Mouse (Mus musculus) embryonic fibroblast, embryonic 13.5 days (primary cell): ENCODE results near the gene Gm42906. TPM values are rescaled to one million over a fixed set of nuclear protein-coding genes. Genes with fewer than 3 reads are reported as not detected.

Source experiments
- H3K27ac ChIP-seq: 2 replicates; pipeline ENCODE4 v1.5.1; 2012; ENCODE audit warnings: low read length, control low read depth, inconsistent platforms; ENCODE audit not compliant: insufficient read depth
- H3K4me1 ChIP-seq: 2 replicates; pipeline ENCODE4 v1.6.1; 2011; ENCODE audit warnings: low read length; ENCODE audit not compliant: control insufficient read depth, insufficient read depth
- H3K4me3 ChIP-seq: 2 replicates; pipeline ENCODE4 v1.5.1; 2011; ENCODE audit warnings: mild to moderate bottlenecking, control low read depth, low read length; ENCODE audit not compliant: insufficient read depth
- CTCF ChIP-seq: IDR thresholded peaks from 2 replicates; pipeline ENCODE4 v1.5.1; 2011; ENCODE audit warnings: mild to moderate bottlenecking, control low read depth, low read length, moderate library complexity, borderline replicate concordance; ENCODE audit not compliant: insufficient read depth
- POLR2A ChIP-seq: IDR thresholded peaks from 2 replicates; pipeline ENCODE4 v1.6.1; 2011; ENCODE audit warnings: low read depth, mild to moderate bottlenecking, control low read depth, low read length, moderate library complexity
- polyA plus RNA-seq: library from polyadenylated mRNA; stranded (reverse); fragments of >200 nt; gene quantifications from 2 replicates; pipeline ENCODE4 v1.2.4, GENCODE M21; 2011; ENCODE audit warnings: low read depth; ENCODE audit not compliant: missing spikeins, insufficient read length

Gene Gm42906
- polyA plus RNA-seq, 1 experiment = not detected

DNA sequence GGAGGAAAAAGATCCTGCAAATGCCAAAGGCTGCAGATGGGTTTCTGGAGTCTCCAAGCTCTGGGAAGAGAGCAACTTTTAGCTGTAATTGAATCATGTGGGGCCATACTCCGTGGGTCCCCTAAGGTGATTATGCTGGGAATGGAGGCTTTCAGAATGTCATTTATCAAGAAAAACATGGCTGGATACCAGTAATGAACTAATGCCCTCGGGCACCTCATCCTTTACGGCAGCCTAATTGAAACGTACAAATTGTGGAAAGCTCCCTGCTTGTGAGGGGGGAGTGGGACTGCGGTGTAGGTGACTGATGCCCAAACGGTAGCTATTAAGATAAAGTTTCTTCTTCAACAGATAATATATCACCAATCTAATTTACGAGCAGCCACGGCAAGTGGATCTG lies 278.5 kb downstream of the Gm42906 start:
- TF ChIP-seq CTCF (no peak), POLR2A (no peak)
- no peak overlapping the region for H3K4me3 ChIP-seq
- H3K4me1 ChIP-seq = no peaks in the 10 kb centered on the region; the same call in 1 of the 2 replicates
- H3K27ac ChIP-seq = no peak overlapping the region

DNA sequence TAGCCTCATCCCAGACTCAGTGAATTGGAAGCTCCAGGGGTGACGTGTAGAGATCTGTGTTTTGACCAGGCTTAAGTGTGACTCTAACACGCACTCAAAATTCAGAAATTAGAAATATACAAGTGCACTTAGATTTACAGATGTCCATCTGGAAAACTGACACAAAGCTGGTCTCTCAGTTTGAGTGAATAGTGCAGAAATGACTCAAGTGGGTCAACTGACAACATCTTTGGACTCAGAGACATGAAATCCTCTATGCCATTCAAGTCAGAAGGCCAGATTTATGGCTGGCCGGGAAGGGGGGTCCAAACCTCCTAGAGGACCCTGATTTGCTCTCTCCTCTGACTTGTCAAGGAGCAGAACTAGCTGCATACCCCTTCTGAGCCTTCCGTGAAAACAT lies 279.9 kb downstream of the Gm42906 start:
- H3K4me1 ChIP-seq = peaks cover 8% of the 10 kb centered on the region
- TF ChIP-seq POLR2A (no peak), CTCF (no peak)
- no peak overlapping the region for H3K27ac ChIP-seq
- H3K4me3 ChIP-seq = no peak overlapping the region

GRCm38 (mm10) chr5:151145807-151146206 lies 282.2 kb downstream of the Gm42906 start:
- Histone ChIP-seq H3K4me3 (no peak overlapping the region), H3K27ac (no peak overlapping the region), H3K4me1 (peaks cover 19% of the 10 kb centered on the region)
- TF ChIP-seq CTCF (no peak), POLR2A (no peak)

- TF ChIP-seq POLR2A = no peak
- Histone ChIP-seq H3K27ac (no peak overlapping the region), H3K4me3 (no peak overlapping the region), H3K4me1 (peaks cover 19% of the 10 kb centered on the region)
Observed at GRCm38 (mm10) chr5:151143955-151144354, 284.0 kb downstream of the Gm42906 start.

DNA sequence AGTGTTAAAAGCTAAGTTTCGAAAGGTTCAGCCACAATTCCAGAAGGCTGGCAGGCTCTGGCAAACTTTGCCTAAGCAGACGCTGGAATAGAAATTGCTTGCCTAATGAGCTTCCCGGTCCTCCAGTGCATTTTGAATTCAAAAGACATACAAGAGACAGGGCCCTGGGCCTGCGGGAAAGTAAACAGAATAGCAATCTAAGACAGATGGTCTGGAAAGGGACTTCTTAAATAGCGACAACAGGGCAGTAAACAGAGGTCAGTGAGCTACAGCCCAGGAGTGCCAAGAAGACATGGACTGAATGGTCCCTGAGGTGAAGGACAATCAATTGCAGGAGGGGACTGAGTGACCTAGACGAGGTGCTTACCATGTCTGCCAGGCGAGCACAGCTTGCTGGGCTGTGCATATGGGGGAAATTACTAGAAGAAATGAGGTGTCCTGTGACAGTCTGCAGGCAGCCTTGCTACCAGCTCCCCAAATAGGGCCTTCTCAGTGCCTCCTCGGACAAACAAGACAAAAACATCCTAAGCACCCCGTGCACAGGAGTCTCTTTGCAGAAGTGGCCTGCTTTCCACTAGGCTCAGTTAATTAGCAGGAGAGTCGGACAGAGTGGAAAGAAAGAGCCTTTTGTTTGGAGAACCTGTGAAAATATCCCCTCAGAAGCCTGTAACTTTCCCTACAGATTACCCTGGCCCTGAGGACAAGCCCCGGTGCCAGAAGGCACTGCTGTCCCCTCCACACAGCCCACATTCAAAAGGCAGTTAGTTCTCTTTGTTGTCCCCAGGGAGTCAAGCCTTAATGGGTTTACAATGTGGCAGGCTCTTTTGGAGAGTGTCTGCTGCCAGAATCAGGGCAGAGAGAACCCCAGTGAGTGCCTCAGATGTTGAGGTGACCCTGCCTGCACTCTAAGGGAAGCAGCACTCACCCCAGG lies 285.0 kb downstream of the Gm42906 start:
- TF ChIP-seq CTCF (no peak), POLR2A (no peak)
- Histone ChIP-seq H3K27ac (peak overlapping the region; percentile 49), H3K4me3 (no peak overlapping the region), H3K4me1 (peaks cover 19% of the 10 kb centered on the region)

DNA sequence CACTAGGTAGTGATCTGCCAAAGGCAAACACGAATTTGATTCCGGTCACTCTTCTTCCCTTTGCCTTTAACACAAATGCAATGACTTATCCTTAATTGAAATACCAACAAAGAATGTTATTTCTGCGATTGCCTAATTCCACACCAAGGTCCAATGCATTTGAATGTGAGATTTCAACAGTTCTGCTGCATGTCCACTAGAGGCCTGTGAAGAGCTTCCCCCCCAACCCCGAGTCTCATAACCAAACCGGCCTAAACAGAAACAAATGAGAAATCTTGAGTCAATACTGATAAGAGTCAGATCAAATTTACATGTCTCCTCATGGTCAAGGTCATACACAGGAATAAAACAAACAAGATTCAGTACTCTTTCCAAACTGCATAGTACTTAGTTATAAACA lies 285.7 kb downstream of the Gm42906 start:
- Histone ChIP-seq H3K27ac (peak overlapping the region; percentile 49; the same call in 1 of the 2 replicates), H3K4me1 (peaks cover 19% of the 10 kb centered on the region), H3K4me3 (no peak overlapping the region)
- no peak for TF ChIP-seq CTCF
- TF ChIP-seq POLR2A = no peak

GRCm38 (mm10) chr5:151137901-151138300 lies 290.1 kb downstream of the Gm42906 start:
- peaks cover 19% of the 10 kb centered on the region for H3K4me1 ChIP-seq

DNA sequence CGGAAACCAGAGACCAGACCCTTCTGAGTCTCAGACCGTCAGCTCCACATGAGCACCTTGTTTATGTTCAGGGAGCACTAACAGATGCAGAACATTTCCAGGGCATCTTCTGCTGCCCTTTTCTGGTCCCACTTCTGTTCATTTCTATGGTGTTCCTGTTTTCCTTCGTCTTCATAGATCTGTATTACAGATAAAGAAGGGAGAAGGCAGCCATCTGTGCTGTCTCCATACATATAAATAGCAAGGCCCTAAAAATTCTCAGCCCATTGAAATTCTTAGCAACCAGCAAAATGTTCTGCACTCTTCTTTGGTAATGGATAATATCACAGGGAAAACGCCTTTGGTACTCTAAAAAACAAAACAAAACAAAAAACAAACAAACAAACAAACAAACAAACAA lies 290.7 kb downstream of the Gm42906 start:
- no peak for TF ChIP-seq POLR2A
- TF ChIP-seq CTCF = no peak
- H3K27ac ChIP-seq = no peak overlapping the region
- H3K4me3 ChIP-seq = no peak overlapping the region
- peaks cover 15% of the 10 kb centered on the region for H3K4me1 ChIP-seq

More at GRCm38 (mm10) chr5:151137901-151138300, 290.1 kb downstream of the Gm42906 start:
- no peak overlapping the region for H3K27ac ChIP-seq
- TF ChIP-seq POLR2A = no peak
- no peak for TF ChIP-seq CTCF
- H3K4me3 ChIP-seq = no peak overlapping the region

- peaks cover 10% of the 10 kb centered on the region for H3K4me1 ChIP-seq
- H3K27ac ChIP-seq = no peak overlapping the region
- H3K4me3 ChIP-seq = no peak overlapping the region
- TF ChIP-seq CTCF (no peak), POLR2A (no peak)
Observed at GRCm38 (mm10) chr5:151135965-151136364, 292.0 kb downstream of the Gm42906 start.

DNA sequence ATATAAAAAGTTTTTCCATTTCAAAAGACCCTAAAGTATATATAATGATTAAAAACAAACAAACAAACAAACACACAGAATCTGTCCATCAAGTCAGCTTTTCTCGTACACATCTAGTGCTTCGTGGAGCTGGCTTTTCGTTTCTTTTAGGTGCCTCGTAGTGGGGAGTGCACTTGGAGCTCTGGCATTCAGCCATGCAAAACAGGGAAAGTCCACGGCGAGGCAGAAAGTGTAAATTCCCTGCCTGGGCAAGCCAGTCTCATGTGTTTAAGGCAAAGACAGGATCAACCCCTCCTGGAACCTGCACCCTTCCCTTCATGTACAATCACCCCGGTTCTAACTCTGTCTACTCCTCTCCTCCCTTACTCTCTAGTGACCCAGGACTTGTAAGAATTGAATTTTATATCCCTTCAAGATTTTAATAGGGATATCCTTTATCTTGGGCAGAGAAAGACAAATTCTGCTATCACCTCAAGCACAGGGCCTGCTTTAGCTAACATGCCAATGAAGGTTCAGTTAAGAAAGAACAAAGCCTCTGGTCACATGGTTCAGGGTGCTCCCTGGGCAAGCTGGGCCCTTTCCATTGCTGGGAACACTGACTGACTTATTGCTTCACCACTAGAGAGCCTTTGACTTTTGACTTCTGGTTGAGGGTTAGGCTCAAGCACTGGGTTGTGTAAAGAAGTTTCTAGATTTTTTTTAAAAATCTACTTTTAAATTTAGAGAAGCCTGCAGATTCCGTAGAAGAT lies 292.7 kb downstream of the Gm42906 start:
- Histone ChIP-seq H3K4me1 (peaks cover 10% of the 10 kb centered on the region), H3K27ac (0 out of 2 replicates have a peak overlapping the region, but pooled peaks have one; percentile 5), H3K4me3 (no peak overlapping the region)
- TF ChIP-seq POLR2A = no peak
